Mouse (Mus musculus): ENCODE data around the gene Pxn.
A peak's percentile ranks its signal among the peaks of the same experiment; 100 is the strongest.
"Not testable (repeated sequence)": the region's sequence is repeated elsewhere in the genome, so short reads cannot be mapped to it uniquely, and the experiment has no call there.

The Pxn gene

DNA sequence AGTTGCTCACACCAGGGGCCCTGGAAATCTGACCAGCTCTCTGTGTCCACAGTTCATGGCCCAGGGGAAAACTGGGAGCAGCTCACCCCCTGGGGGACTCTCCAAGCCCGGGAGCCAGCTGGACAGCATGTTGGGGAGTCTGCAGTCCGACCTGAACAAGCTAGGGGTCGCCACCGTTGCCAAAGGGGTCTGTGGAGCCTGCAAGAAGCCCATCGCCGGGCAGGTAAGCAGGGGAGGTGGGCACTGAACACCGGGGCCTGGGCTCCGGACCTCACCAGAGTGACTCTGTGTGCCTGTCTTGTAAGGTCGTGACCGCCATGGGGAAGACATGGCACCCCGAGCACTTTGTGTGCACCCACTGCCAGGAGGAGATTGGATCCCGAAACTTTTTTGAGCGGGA, 45.3 kb downstream of the Pxn start:
- no peak for DNase-seq (ENCODE audit: low spot score in 2 of 2)

DNA sequence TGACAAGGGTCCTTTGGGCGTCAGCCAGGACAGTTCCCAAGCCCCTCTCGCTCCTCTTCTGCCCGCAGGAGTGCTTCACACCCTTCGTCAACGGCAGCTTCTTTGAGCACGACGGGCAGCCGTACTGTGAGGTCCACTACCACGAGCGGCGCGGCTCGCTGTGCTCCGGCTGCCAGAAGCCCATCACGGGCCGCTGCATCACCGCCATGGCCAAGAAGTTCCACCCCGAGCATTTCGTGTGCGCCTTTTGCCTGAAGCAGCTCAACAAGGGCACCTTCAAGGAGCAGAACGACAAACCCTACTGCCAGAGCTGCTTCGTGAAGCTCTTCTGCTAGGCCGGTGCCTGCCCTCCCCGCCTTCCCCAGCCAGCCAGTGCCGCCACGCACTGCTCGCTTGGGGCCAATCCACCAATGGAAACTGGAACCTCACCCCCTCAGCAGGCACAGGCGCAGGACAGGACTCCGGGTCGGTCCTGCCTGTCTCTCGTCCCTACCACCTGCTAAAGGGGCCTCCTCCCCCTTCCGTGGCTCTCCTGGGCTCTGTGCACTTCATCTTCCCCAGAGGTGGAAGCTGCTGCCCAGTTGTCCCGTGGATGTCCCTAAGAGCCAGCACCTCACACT, 47.4 kb downstream of the Pxn start:
- no peak for DNase-seq (ENCODE audit: low spot score in 2 of 2)

DNA sequence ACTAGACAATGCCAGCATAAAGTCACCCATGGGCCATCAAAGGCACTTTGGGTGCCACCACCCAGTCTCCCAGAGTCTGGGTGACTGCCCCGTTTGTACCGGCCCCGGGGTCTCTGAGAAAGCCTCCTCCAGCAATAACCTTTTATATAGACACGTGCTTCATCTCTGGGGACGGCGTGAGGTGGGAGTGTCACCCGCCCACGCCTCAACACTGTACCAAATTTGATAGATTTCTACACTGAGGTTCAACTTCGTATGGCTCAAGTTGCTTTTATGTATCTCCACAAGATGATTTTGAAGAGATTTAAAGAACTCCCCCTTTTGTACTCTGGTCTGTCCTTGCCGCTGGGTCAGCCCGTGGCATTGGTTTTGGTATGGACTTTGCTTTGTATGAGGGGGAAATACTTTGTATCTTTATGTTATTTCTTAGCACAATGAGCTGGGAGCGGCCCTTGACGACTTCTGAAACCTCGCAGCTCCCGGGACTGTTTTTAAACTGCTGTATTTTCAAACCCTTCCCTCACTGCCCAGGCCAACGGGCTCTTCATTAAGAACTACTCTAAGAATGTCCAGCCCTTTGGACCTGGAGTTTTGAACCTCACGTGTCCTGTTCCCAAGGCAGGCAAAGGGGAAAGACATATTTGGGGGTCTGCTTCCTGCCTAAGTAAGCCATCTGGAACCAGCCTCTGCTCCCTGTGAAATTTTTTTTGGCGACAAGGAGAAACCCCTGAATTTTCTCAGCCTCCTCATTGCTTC, 48.2 kb downstream of the Pxn start:
- no peak for DNase-seq (ENCODE audit: low spot score in 2 of 2)

DNA sequence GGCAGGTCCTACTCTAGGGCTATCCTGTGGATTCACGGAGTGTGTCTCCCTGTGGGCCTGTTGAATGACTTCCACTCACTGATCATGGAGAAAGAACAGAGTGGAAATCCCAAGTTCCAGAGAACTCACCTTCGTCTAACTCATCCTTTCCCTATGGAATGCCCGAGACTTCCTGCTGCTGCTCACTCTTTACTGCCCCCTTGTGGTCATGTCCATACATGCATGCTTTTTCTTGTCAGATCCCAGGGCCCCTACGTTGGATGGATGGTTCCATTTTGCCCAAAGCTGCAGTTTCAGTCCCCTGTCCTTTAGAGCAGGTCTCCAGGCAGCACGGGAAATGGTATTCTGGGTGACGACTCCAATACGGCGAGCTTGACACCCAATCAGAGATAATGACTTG, 49.7 kb downstream of the Pxn start:
- peak; percentile 74 to 87 for DNase-seq (ENCODE audit: low spot score in 2 of 2)

DNA sequence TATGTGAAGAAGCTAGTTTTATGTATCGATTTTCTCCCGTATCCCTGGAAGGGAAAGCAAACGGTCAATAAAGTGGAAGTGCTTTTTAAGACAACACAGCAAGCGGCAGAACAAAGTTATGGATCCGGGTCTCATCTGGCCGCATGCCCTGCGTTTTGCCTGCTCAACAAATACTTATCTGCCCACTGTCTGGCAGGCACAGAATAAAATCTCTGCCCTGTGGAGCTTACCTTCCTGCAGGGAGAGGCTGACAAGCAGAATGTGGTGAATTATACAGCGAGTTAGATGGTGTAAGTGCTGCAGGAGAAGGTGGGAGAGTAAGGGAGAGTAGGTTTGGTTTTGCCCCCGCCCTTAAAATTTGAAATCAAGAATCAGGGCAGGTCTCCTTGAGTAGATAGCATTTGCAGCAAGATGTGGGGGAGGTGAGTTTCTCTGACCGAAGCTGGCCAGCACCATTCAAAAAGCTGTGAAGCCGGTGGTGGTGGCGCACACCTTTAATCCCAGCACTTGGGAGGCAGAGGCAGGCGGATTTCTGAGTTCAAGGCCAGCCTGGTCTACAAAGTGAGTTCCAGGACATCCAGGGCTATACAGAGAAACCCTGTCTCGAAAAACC, 51.8 kb downstream of the Pxn start:
- DNase-seq (ENCODE audit: low spot score in 2 of 2): no peak

DNA sequence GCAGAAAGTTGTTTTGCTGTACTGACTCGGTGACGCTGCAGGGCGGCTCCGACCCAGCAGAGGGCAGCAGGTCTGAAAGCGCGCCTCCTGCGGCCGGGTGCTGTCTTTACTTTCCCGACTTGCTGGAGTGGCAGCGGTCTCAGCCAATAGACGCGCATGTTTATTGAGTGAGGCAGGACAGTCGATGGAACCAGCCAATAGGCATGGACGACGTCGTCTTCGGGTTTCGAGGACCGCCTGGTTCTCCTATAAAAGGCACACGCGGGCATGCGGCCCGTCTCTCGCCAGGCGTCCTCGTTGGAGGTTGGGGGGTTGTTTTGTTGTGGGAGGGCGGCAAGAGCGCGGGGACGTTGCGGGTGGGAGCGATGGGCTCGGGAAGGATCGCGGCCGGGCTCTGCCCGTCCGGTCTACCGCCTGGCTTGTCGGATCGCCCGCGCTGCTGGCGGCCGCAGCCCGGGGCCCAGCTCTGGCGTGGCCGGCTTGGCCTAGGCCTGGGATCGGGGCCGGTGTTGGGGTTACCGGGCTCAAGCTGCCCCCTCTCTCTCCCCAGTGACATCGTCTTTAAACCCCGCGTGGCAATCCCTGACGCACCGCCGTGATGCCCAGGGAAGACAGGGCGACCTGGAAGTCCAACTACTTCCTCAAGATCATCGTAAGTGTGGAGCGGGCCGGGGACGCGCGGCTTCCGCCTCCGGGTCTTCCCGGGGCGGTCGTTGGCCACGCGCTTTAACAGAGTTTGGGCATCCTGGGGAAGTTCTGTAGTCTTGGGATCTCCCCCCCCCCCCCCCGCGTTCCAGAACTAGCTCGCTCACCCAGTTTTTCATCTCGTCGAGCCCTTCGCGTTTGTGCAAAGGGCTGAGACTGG, 53.0 kb downstream of the Pxn start, which contains the start of gene Rplp0:
TSS of gene Rplp0 (plus strand) at position 231 of the 865 bp plus-strand sequence.
- DNase-seq (ENCODE audit: low spot score in 2 of 2): peak; percentile 99 to 100

DNA sequence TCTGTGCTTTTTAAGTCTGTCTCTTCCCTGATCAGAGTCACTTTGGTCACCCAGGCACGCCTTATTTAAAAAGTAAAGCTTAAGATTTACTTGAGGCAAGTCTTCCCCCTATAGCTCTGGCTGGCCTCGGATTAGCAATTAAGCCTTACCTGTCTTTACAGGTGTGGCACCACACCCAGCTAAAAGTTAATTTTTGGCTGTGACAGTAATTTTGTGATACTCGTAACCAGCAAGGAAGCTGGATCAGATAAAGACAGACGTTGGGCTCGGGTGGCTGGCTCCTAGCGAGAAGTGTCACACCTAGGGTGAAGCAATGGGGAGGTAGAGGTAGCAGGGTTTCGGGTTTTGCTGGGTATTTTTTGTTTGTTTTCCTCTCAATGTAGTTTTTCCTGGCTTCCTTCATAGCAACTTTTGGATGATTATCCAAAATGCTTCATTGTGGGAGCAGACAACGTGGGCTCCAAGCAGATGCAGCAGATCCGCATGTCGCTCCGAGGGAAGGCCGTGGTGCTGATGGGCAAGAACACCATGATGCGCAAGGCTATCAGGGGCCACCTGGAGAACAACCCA, 53.9 kb downstream of the Pxn start:
- no peak for DNase-seq (ENCODE audit: low spot score in 2 of 2)

DNA sequence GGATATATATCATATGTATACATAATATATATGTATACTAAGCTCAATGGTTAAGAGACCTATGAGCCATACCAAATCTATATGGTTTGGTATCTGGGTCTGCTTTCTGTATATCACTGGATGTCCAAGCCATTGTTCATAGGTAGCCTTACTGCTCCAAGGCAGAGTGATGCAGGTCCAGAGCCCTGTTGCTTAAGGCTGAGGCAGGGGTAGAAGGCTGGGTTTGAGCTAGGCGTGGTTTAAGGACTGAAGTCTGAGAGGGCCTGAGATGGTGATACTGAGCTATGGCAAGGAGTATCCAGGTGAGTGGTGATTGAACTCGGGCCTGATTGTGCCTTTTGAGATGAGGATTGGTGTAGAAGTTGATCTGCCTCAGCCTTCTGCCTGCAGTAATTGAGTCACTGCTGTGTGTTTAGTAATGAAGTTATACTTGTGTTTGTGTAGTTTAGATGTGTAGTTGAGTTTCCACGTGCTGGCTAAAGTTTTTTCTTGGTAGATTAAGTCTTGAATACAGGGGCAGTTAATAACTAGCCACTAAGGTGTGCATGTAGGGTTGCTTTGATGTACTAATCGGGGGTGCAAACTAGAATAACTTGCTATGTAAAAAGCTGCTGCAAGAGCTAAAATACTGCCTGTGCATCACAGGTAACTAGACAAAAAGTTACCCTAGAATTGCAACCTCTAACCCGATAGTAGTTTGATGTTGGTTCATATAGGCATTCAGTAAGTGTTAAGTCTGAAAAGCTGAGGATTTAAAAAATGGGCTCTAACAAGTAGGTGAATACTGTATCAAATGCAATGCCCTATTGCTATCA, 57.5 kb downstream of the Pxn start:
- no peak for DNase-seq (ENCODE audit: low spot score in 2 of 2)

DNA sequence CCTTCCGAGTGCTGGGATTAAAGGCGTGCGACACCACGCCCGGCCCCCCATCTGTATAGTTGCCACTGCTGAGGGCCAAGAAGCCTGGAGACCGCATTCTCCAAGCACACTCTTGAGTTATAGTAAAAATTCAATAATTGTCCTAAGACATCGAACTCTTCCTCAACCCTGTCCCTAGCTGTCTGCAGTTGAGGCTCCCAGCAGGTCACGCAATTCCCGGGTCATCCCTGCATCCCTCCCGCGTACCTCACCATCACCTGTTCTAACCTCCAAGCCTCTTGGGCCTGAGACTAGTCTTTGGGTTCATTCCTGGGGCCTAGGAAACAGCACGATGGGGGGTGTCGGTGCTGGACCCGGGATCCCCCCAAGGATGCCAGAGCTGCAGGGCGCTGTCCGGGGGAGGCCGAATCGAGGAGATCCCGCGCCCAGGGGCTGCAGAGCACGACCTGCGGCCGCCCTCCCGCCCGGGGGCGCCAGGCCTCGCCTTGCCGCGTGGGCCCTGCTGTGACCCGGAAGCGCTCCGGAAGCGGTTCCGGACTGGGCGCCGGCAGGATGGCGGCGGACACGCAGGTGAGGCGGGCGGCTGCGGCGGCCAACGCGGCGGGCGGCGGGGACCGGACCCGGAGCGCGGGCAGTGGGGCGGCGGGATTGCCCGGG, 58.4 kb downstream of the Pxn start, which contains the start of gene Gcn1l1:
TSS of gene Gcn1l1 (plus strand) at position 518 of the 657 bp plus-strand sequence.
- peak; percentile 73 to 89 for DNase-seq (ENCODE audit: low spot score in 2 of 2)

DNA sequence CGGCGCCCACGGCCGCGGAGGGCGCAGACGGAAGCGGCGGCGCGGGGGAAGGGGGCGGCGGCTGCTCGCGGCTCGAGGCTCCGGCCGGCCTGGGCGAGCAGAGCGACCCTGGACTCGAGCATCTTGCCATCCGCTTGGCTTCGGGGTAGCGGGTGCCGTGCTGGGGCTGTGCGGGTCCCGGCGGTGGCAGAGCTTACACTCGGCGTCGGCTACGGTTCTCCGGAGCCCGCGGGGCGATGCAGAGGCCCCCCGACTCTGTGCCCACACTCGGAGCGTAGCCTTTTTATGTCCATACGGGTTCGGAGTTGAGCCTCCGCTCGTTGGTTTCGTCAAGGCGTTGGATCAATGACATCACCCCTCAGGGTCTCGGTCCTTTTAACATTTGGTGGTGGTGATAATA, 58.9 kb downstream of the Pxn start:
- DNase-seq (ENCODE audit: low spot score in 2 of 2): no peak

DNA sequence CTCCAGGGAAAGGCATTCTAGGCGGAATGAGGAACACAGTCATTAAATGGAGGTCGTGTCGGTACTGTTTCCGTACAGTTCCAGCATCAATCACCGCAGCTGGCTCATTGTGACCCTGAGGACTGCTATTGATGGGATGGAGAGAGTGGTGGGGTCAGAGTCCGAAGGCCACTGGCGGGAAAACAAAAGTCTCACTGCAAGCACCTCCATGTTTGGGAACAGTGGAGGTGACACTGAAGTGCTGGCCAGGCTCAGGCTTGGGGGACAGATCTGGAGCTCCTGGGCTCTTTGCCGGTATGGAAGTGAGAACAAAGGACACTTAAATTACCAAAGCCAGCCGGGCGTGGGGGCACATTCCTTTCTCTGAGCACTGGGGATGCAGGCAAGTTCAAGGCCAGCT, 62.2 kb downstream of the Pxn start:
- no peak for DNase-seq (ENCODE audit: low spot score in 2 of 2)

DNA sequence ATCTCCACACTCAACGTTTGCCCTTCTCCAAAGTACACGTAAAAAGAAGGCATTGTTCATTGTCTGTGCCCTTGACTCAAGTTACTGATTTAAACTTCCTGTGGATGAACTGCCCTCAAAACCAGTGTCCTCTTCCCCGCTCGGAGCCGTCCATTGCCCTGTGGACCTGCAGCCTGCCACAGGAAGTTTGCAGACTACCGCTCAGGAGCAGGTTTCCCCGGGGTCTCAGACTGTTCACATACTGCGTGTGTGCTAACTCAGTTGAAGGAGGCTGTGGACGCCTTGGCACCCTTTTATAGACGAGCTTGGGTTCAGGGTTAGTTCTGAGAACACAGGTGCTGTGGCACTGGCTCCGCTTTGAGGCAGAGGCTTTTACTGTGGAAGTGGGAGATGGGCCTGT, 62.8 kb downstream of the Pxn start:
- no peak for DNase-seq (ENCODE audit: low spot score in 2 of 2)

DNA sequence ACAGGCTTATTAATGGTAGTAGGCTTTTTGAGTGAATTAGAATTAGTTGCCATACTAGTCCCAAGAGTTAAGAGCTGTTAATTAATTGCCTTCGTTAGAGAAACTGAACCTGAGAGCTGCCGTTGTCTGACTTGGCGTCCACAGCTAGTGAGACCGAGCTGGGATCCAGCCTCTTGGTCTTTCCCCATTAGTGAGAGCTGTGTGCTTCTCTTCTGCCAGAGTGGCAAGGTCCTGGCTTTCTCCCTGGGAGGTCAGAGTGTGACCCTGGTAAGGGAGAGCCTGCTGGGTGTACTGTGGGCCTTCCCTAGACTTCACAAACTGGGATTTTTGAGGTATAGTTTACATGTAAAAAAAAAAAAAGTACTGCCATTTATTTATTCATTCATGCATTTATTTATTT, 63.2 kb downstream of the Pxn start:
- DNase-seq (ENCODE audit: low spot score in 2 of 2): no peak

DNA sequence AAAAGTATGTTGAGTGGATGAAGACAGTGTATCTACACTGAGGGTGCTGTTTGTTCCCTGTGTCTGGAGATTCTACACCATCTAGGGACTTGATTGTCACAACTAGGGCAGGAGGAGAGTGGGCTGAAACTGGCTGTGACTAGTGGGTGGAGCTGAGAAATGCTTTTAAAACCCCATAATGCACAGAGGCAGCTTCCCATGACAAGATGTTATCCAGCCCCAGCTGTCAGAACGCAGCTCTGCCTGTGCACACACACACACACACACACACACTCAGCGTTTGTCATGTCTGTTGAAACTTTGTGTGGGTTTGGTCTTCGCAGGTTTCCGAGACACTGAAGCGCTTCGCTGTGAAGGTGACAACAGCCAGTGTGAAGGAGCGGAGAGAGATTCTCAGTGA, 64.6 kb downstream of the Pxn start:
- no peak for DNase-seq (ENCODE audit: low spot score in 2 of 2)

DNA sequence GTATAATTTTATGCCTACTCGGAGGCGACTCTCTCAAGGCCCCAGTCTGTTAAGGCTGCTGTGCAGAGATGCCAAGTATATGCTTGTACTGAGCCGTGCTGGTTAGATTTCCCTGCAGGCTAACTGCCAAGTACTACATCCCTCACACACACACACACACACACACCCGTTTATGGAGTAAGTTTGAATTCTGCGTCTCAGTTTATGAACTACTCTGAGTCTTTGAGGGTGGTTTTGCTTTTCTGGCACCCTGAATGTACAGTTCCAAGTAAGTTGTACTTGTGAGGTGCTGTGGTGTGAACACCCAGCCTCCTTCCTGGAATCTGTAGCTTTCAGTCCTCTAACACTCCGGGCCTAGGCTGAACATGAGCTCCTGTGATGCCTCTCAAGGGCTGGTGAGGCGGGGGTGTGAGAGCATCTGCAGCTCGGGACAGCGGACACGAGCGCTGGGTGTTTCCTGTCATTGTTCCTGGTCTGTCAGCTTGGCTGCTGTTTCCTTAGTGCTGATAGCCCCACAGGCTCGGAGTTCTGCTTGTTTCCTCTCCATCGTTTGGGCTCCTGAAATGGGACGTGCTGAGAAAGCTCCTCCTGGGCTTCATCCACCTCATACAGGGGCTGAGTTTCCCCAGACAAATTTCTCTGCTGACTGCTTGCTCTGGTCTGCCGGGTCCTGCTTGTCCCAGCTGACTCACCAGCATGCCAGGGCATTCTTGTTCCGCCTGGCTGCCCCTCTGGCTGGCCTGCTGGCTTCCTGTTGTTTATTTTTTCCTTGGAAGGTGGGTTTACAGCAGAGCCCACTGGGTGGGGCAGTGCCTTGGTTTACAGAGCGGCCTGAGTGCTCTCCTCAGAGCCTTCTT, 66.4 kb downstream of the Pxn start:
- no peak for DNase-seq (ENCODE audit: low spot score in 2 of 2)

DNA sequence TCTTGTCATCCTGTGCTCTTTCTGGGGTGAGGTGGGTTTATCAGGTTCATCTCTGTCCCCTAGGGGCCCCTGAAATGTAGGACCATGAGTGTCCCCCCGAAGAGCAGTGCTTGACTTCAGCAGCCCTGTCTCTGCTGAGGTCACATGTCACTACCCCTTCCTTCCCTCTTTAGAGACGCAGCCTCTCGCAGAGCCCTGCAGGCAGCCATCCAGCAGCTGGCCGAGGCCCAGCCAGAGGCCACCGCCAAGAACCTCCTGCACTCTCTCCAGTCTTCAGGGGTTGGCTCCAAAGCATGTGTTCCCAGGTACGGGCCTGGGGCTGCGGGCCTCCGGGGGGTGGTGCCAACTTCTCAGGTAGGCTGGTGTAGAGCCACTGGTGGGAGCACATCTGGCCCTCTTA, 68.5 kb downstream of the Pxn start:
- DNase-seq (ENCODE audit: low spot score in 2 of 2): no peak

DNA sequence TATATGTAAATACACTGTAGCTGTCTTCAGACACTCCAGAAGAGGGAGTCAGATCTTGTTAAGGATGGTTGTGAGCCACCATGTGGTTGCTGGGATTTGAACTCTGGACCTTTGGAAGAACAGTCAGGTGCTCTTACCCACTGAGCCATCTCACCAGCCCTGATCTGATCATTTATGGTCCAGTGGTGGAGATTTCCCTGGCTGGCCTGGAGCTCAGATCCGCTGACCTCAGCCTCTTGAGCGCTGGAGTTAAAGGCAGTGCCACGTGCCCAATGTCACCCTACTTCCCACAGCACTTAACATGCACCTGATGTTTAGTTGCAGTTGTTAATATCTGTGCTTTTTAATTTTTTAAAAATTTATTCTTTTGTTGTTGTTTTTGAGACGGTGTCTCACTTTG, 71.2 kb downstream of the Pxn start:
- DNase-seq (ENCODE audit: low spot score in 2 of 2): not testable (repeated sequence)

DNA sequence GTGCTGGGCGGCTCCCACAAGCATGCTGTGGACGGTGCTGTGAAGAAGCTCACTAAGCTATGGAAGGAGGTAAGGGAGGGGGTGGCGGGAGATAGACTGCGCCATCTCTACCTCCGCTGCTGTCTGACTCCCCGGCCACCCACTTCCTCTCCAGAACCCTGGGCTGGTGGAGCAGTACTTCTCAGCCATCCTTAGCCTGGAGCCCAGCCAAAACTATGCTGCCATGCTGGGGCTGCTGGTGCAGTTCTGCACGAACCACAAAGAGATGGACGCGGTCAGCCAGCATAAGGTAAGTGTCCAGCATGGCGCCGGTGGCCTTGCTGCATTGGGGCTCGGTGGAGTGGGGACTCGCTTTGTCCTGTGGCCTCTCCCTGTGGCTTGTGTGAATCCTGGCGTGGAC, 72.4 kb downstream of the Pxn start:
- no peak for DNase-seq (ENCODE audit: low spot score in 2 of 2)

DNA sequence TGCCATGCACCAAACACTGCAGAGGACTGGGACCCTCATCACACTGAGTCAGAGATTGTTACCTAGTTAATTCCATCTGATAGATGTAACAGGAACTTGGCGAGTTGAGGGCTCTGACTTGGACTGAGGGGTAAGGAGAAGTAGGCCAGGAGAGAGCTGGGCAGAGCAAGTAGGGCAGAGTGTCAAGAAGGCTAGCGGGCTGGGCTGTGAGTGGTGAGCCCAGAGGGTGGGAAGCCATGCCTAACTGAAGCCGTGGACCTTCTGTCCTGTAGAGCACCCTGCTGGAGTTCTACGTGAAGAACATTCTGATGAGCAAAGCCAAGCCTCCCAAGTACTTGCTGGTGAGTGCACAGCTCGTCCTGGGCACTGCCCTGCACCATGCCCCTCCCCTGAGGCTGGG, 72.9 kb downstream of the Pxn start:
- no peak for DNase-seq (ENCODE audit: low spot score in 2 of 2)
